In the genomic region with DNA sequence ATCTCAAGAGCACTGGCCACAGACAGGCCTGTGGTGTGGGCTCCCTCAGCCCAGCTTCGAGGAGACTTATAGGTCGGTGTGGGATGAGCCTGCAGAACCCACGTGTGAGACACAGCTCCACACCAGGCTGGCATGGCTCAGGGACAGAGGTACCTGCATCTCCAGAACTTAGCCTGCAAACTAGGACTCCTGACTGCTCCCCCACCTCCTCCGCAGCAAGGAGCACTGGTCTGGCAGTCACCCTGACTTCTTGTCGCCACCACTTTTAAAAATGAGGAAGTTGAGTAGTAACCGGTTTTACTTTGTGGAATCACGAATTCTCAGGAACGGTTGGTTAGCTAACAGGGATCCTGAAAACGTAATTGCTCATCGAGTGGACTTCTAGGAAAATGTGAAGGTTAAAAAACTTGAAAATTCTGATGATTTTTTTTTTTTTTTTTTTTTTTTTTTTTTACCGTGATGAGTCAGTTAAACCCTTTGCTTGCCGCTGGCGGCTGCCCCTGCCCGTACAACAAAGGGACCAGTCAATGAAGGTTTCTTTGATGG, we compare ENCODE assay signal across 7 mouse cellular contexts. TPM values are rescaled to one million over a fixed set of nuclear protein-coding genes. Genes with fewer than 3 reads are reported as not detected.
DNase-seq lines count a peak whose midpoint lies in the region; ATAC-seq and TF ChIP-seq lines count a peak whose summit lies in the region.

No protein-coding gene starts in this region.

- intact Hi-C loops in left cerebral cortex, postnatal 25 days (cut with DNase I), result no loop called here

- no peak overlapping the region for H3K27ac ChIP-seq in liver, adult 2 months (replicated peaks; ENCODE audit: insufficient read depth, low read depth, low read length)
- no peak overlapping the region for H3K27ac ChIP-seq in heart, embryonic 16.5 days (ENCODE audit: low read length)
- H3K27ac ChIP-seq in forebrain, embryonic 15.5 days (replicated peaks), result no peak overlapping the region

- H3K9ac ChIP-seq in liver, adult 2 months (ENCODE audit: low read depth, low read length), result no peak overlapping the region
- H3K9ac ChIP-seq in heart, embryonic 16.5 days (ENCODE audit: low read length), result no peak overlapping the region
- H3K9ac ChIP-seq in forebrain, embryonic 15.5 days (replicated peaks), result no peak overlapping the region

- no peaks in the 10 kb centered on the region for H3K9me3 ChIP-seq in heart, embryonic 16.5 days (replicated peaks; ENCODE audit: control insufficient read depth, low read length)
- no peaks in the 10 kb centered on the region for H3K9me3 ChIP-seq in forebrain, embryonic 15.5 days

- no peak for ATAC-seq in heart, embryonic 16.5 days (replicated peaks; ENCODE audit: extremely low read depth, insufficient read depth, low FRiP score)
- no peak for ATAC-seq in forebrain, embryonic 15.5 days (replicated peaks)

- WGBS in liver, adult 2 months, result 24% methylated on average over 14 of the region's 14 CpGs
- WGBS in heart, embryonic 16.5 days, result 14% methylated on average over 14 of the region's 14 CpGs
- WGBS in forebrain, embryonic 15.5 days, result 11% methylated on average over 14 of the region's 14 CpGs

- no peak for TF ChIP-seq CTCF in liver, adult 2 months (IDR thresholded peaks at IDR 0.05; ENCODE audit: low read depth, low read length)

- H3K4me2 ChIP-seq in heart, embryonic 16.5 days (ENCODE audit: low read depth, low read length), result peak overlapping the region; percentile 46
- no peak overlapping the region for H3K4me2 ChIP-seq in forebrain, embryonic 15.5 days (replicated peaks)

- no peak overlapping the region for H3K4me3 ChIP-seq in liver, adult 2 months (ENCODE audit: insufficient read depth, low read depth, low read length)
- H3K4me3 ChIP-seq in heart, embryonic 16.5 days (ENCODE audit: low read length), result peak overlapping the region; percentile 29; the same call in 1 of the 2 replicates
- no peak overlapping the region for H3K4me3 ChIP-seq in forebrain, embryonic 15.5 days

- H3K36me3 ChIP-seq in liver, adult 2 months (ENCODE audit: control insufficient read depth, insufficient read depth, low read length), result no peaks in the 10 kb centered on the region
- H3K36me3 ChIP-seq in heart, embryonic 16.5 days (ENCODE audit: control insufficient read depth, insufficient read depth), result no peaks in the 10 kb centered on the region
- H3K36me3 ChIP-seq in forebrain, embryonic 15.5 days, result no peaks in the 10 kb centered on the region

- H3K79me2 ChIP-seq in liver, adult 2 months (ENCODE audit: control insufficient read depth, insufficient read depth, low read length), result no peaks in the 10 kb centered on the region

- no peaks in the 10 kb centered on the region for H3K27me3 ChIP-seq in liver, adult 2 months (ENCODE audit: control insufficient read depth, insufficient read depth, low read length)
- H3K27me3 ChIP-seq in heart, embryonic 16.5 days (ENCODE audit: control insufficient read depth, insufficient read depth, low read length), result no peaks in the 10 kb centered on the region
- H3K27me3 ChIP-seq in forebrain, embryonic 15.5 days, result peaks cover 40% of the 10 kb centered on the region

- DNase-seq in liver, adult 2 months (ENCODE audit: extremely low read depth, low read depth, low spot score), result peak; percentile 8
- DNase-seq in liver (no peak), MEL-GATA-1-ER (ENCODE audit: extremely low read depth, low read depth) (peak; percentile 64)
- DNase-seq in naive thymus-derived CD4-positive, alpha-beta T cell, adult 2 months (ENCODE audit: low read depth), result peak; percentile 24
- no peak for DNase-seq in left cerebral cortex, postnatal 25 days (ENCODE audit: low spot score in 2 of 2)

- TF ChIP-seq POLR2A in liver, adult 2 months (IDR thresholded peaks at IDR 0.05; ENCODE audit: extremely low read depth, insufficient read depth, low read length), result no peak

- no peaks in the 10 kb centered on the region for H3K4me1 ChIP-seq in liver, adult 2 months (ENCODE audit: control insufficient read depth, insufficient read depth, low read length)
- H3K4me1 ChIP-seq in heart, embryonic 16.5 days (ENCODE audit: control insufficient read depth, insufficient read depth, low read length), result peaks cover 3% of the 10 kb centered on the region; the same call in 1 of the 2 replicates
- no peaks in the 10 kb centered on the region for H3K4me1 ChIP-seq in forebrain, embryonic 15.5 days

RNA-seq across cellular contexts. Expression of a gene that starts 10.8 kb away (rescaled TPM):
- total RNA-seq in liver, adult 2 months (2014; rRNA removed), result 0.28 and 0.47 TPM in 2 replicates
- polyA plus RNA-seq in liver, adult 2 months (2012; rRNA removed), result 0.05 and 0.18 TPM in 2 replicates
- polyA plus RNA-seq in heart, embryonic 16.5 days (2015; fragmentation: Nextera tagmentation; extraction: Ambion mirVana), result 0.98 and 1.3 TPM in 2 replicates
- 0.45 and 0.47 TPM in 2 replicates for polyA plus RNA-seq in forebrain, embryonic 15.5 days (2015; fragmentation: Nextera tagmentation; extraction: Ambion mirVana)
- total RNA-seq in left cerebral cortex, postnatal 25 days (2021), result 1 to 10 TPM in 1 of 2 experiments, under 1 TPM in 1; 0.53 to 1.1 TPM

Comparison
In these comparisons a context has a peak if more than half of its experiments do, and no peak if none do; other contexts are left out.
1. DNase-seq: peak in liver, adult 2 months (single experiment), MEL-GATA-1-ER (single experiment) and naive thymus-derived CD4-positive, alpha-beta T cell, adult 2 months (single experiment); none in liver (single experiment) and left cerebral cortex, postnatal 25 days (0 of 2).